Mouse (Mus musculus): ENCODE results near the gene Pex11b. TPM values are rescaled to one million over a fixed set of nuclear protein-coding genes. Genes with fewer than 3 reads are reported as not detected.

Pex11b gene
- polyA plus RNA-seq, 1 experiment from 2014 or later, result 37.2 TPM

GRCm38 (mm10) chr3:96692506-96692905, 57.3 kb downstream of the Pex11b start:
- H3K27ac ChIP-seq (ENCODE audit: poor library complexity, severe bottlenecking), result no peak overlapping the region
- no peak for ATAC-seq (ENCODE audit: insufficient number of reproducible peaks, low FRiP score)
- H3K27me3 ChIP-seq (replicated peaks), result no peaks in the 10 kb centered on the region; the same call in 1 of the 2 replicates
- H3K36me3 ChIP-seq, result no peaks in the 10 kb centered on the region
- no peaks in the 10 kb centered on the region for H3K9me3 ChIP-seq (replicated peaks)
- no peak overlapping the region for H3K9ac ChIP-seq
- 15% methylated on average over 3 of the region's 3 CpGs for WGBS
- H3K4me2 ChIP-seq, result no peak overlapping the region
- peaks cover 18% of the 10 kb centered on the region for H3K4me1 ChIP-seq (replicated peaks)
- no peak overlapping the region for H3K4me3 ChIP-seq

GRCm38 (mm10) chr3:96693579-96693978, 58.4 kb downstream of the Pex11b start:
- no peak overlapping the region for H3K4me3 ChIP-seq
- H3K4me1 ChIP-seq (replicated peaks), result peaks cover 27% of the 10 kb centered on the region
- no peaks in the 10 kb centered on the region for H3K36me3 ChIP-seq
- no peaks in the 10 kb centered on the region; the same call in 1 of the 2 replicates for H3K27me3 ChIP-seq (replicated peaks)
- H3K9me3 ChIP-seq (replicated peaks), result no peaks in the 10 kb centered on the region
- H3K4me2 ChIP-seq, result no peak overlapping the region
- WGBS, result 77% methylated on average over 1 of the region's 1 CpGs
- no peak for ATAC-seq (ENCODE audit: insufficient number of reproducible peaks, low FRiP score)
- H3K27ac ChIP-seq (ENCODE audit: poor library complexity, severe bottlenecking), result no peak overlapping the region
- H3K9ac ChIP-seq, result no peak overlapping the region

Other genes with a start within 250 kb of the Pex11b start
- gene BC107364, start 183.1 kb upstream of the Pex11b start, polyA plus RNA-seq (2016; fragmentation: Nextera tagmentation; extraction: Ambion mirVana), result 0.72 and 0.87 TPM in 2 replicates
- 7.9 and 9.2 TPM in 2 replicates for gene Hfe2, start 110.2 kb upstream of the Pex11b start, polyA plus RNA-seq (2016; fragmentation: Nextera tagmentation; extraction: Ambion mirVana)
- 144 and 150 TPM in 2 replicates for gene Txnip, start 77.4 kb upstream of the Pex11b start, polyA plus RNA-seq (2016; fragmentation: Nextera tagmentation; extraction: Ambion mirVana)
- gene Gm16253, start 58.4 kb upstream of the Pex11b start, polyA plus RNA-seq (2016; fragmentation: Nextera tagmentation; extraction: Ambion mirVana), result 1.6 and 2.4 TPM in 2 replicates
- gene Polr3gl, start 41.2 kb upstream of the Pex11b start, polyA plus RNA-seq (2016; fragmentation: Nextera tagmentation; extraction: Ambion mirVana), result 39.2 and 39.3 TPM in 2 replicates
- 9.2 and 9.5 TPM in 2 replicates for gene Ankrd34a, start 38.7 kb upstream of the Pex11b start, polyA plus RNA-seq (2016; fragmentation: Nextera tagmentation; extraction: Ambion mirVana)
- gene Lix1l, start 34.2 kb upstream of the Pex11b start, polyA plus RNA-seq (2016; fragmentation: Nextera tagmentation; extraction: Ambion mirVana), result 5.1 and 5.2 TPM in 2 replicates
- 90.8 and 95.8 TPM in 2 replicates for gene Rbm8a, start 5.4 kb upstream of the Pex11b start, polyA plus RNA-seq (2016; fragmentation: Nextera tagmentation; extraction: Ambion mirVana)
- gene Gm42957, start 98 bp downstream of the Pex11b start, polyA plus RNA-seq (2016; fragmentation: Nextera tagmentation; extraction: Ambion mirVana), result 0.10 and 0.14 TPM in 2 replicates
- gene Itga10, start 10.2 kb downstream of the Pex11b start, polyA plus RNA-seq (2016; fragmentation: Nextera tagmentation; extraction: Ambion mirVana), result 0.75 and 0.91 TPM in 2 replicates
- 0.17 and 0.23 TPM in 2 replicates for gene Ankrd35, start 34.8 kb downstream of the Pex11b start, polyA plus RNA-seq (2016; fragmentation: Nextera tagmentation; extraction: Ambion mirVana)
- 42.0 and 43.3 TPM in 2 replicates for gene Pias3, start 61.0 kb downstream of the Pex11b start, polyA plus RNA-seq (2016; fragmentation: Nextera tagmentation; extraction: Ambion mirVana)
- gene Nudt17, start 73.2 kb downstream of the Pex11b start, polyA plus RNA-seq (2016; fragmentation: Nextera tagmentation; extraction: Ambion mirVana), result 6.2 and 6.9 TPM in 2 replicates
- gene Polr3c, start 92.3 kb downstream of the Pex11b start, polyA plus RNA-seq (2016; fragmentation: Nextera tagmentation; extraction: Ambion mirVana), result 27.6 and 32.5 TPM in 2 replicates
- 54.5 and 56.5 TPM in 2 replicates for gene Rnf115, start 92.3 kb downstream of the Pex11b start, polyA plus RNA-seq (2016; fragmentation: Nextera tagmentation; extraction: Ambion mirVana)
- gene Pdzk1, start 193.9 kb downstream of the Pex11b start, polyA plus RNA-seq (2016; fragmentation: Nextera tagmentation; extraction: Ambion mirVana), result 0.36 TPM in 1 of 2 replicates, not detected in the other
- 0.08 TPM in 1 of 2 replicates, not detected in the other for gene Cd160, start 194.0 kb downstream of the Pex11b start, polyA plus RNA-seq (2016; fragmentation: Nextera tagmentation; extraction: Ambion mirVana)

Measured in heart, embryonic 12.5 days (tissue).